Mouse (Mus musculus): ENCODE measurements around the gene Tmem176a.

DNA sequence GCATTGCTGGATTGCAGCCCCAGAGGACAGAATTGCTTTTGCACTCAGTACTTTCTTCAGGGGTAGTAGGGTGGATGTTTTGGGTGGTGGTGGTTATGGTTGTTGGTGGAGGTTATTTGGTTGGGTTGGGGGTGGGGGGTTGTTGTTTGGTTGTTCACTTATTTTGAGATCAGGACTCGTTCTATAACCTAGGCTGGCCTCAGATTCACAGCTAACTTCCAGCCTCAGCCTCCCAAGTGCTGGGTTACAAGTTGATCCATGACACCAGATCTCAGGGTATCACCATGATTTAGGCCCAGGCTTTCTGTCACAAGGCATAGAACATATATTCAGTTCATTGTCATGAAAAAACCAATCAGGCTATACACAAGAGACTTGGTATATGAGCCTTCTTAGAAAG lies 20.1 kb downstream of the Tmem176a start:
- TF ChIP-seq CTCF (IDR thresholded peaks at IDR 0.05; ENCODE audit: low read depth, low read length): no peak
- TF ChIP-seq POLR2A (IDR thresholded peaks at IDR 0.05; ENCODE audit: extremely low read depth, insufficient read depth, low read length): no peak
